Mouse (Mus musculus) MEL (cell line): ENCODE results near the gene 4930432M17Rik.

Experiments used
- CTCF ChIP-seq, 3 experiments: IDR thresholded peaks in 2 of 3; conservative IDR thresholded peaks in 1 of 3; 2 replicates each; pipeline ENCODE4 v1.5.1; 2011 to 2012; ENCODE audit warnings: low read length in 3 of 3, low read depth in 2 of 3, mild to moderate bottlenecking in 2 of 3, improper control_type of control experiment in 1 of 3, inconsistent platforms in 1 of 3, mixed read lengths in 1 of 3, moderate library complexity in 1 of 3; ENCODE audit not compliant: control insufficient read depth in 1 of 3, insufficient read depth in 1 of 3, poor library complexity in 1 of 3, severe bottlenecking in 1 of 3
- POLR2AphosphoS2 ChIP-seq: IDR thresholded peaks from 2 replicates; pipeline ENCODE4 v1.6.1; 2011; ENCODE audit warnings: low read length, improper control_type of control experiment

GRCm38 (mm10) chr3:121715741-121716459 is 45.3 kb downstream of the 4930432M17Rik start:
- no peak for TF ChIP-seq POLR2AphosphoS2
- no peak for TF ChIP-seq CTCF (IDR thresholded peaks at IDR 0.05 in 2 of 3, conservative IDR thresholded peaks at IDR 0.05 in 1 of 3; ENCODE audit: control insufficient read depth in 1 of 3, insufficient read depth in 1 of 3, low read depth in 2 of 3, low read length in 3 of 3, poor library complexity in 1 of 3, severe bottlenecking in 1 of 3)
